Mouse (Mus musculus): ENCODE results near the gene Speg. TPM values are rescaled to one million over a fixed set of nuclear protein-coding genes. Genes with fewer than 3 reads are reported as not detected.
A peak's percentile ranks its signal among the peaks of the same experiment; 100 is the strongest.

Speg gene
- polyA plus RNA-seq, 1 experiment from 2014 or later, result 20.1 TPM

DNA sequence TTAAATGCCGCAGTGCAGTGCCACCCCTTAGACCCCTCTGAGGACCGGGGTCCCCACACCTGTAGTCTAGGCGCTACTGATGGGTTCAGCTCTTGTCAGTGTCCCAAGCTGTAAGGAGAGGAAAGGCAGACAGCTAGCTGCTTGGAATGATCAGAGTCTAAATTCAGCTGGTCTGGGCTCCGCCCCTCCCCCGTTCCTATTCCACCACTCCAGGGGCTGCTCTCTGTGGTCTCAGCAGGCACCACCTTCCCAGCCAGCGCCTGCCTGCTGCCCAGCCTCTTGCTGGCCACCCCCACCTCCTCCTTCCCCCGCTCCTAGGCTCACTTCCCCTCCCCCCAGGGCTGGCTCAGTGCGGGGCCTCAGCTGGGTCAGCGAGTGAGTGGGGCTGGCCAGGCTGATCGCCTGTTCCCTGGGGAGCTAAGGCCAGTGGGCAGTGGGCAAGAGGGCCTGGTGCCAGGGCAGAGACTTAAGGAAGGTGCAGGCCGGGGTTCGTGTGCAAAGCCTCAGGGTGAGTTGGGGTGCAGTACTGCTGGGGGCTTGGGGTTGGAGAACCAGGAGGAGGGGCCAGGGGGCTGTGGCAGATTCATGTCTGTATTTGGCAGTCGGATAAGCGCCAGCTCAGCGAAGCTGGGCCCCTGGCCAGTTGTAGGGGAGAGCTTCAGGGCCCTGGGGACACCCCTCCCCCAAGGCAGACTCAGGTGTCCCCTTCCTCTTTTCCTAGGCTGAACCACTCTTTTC lies 24.8 kb downstream of the Speg start:
- Histone ChIP-seq H3K36me3 (ENCODE audit: control insufficient read depth, insufficient read depth) (peaks cover 20% of the 10 kb centered on the region), H3K27ac (ENCODE audit: low read depth, low read length) (peak overlapping the region; percentile 42; the same call in 1 of the 2 replicates), H3K27me3 (replicated peaks; ENCODE audit: control insufficient read depth, insufficient read depth, low read length) (no peaks in the 10 kb centered on the region), H3K4me1 (replicated peaks; ENCODE audit: control insufficient read depth, insufficient read depth, low read length) (no peaks in the 10 kb centered on the region), H3K9me3 (ENCODE audit: control insufficient read depth) (no peaks in the 10 kb centered on the region), H3K4me2 (replicated peaks; ENCODE audit: low read depth) (peak overlapping the region; percentile 18; the same call in 1 of the 2 replicates), H3K9ac (ENCODE audit: low read depth, low read length) (no peak overlapping the region), H3K4me3 (ENCODE audit: low read depth, low read length) (no peak overlapping the region)
- no peak for TF ChIP-seq CTCF (IDR thresholded peaks at IDR 0.05; ENCODE audit: low read depth)
- WGBS, result 24% methylated on average over 15 of the region's 15 CpGs
- ATAC-seq, result peak; percentile 29

- H3K4me3 ChIP-seq (ENCODE audit: low read depth, low read length), result no peak overlapping the region
- H3K9me3 ChIP-seq (ENCODE audit: control insufficient read depth), result no peaks in the 10 kb centered on the region
- ATAC-seq, result no peak
- no peak overlapping the region for H3K27ac ChIP-seq (ENCODE audit: low read depth, low read length)
- peaks cover 20% of the 10 kb centered on the region for H3K36me3 ChIP-seq (ENCODE audit: control insufficient read depth, insufficient read depth)
- no peak overlapping the region for H3K9ac ChIP-seq (ENCODE audit: low read depth, low read length)
- no peak for TF ChIP-seq CTCF (IDR thresholded peaks at IDR 0.05; ENCODE audit: low read depth)
- no peaks in the 10 kb centered on the region for H3K4me1 ChIP-seq (replicated peaks; ENCODE audit: control insufficient read depth, insufficient read depth, low read length)
- no peaks in the 10 kb centered on the region for H3K27me3 ChIP-seq (replicated peaks; ENCODE audit: control insufficient read depth, insufficient read depth, low read length)
- peak overlapping the region; percentile 18; the same call in 1 of the 2 replicates for H3K4me2 ChIP-seq (replicated peaks; ENCODE audit: low read depth)
- 50% methylated on average over 6 of the region's 6 CpGs for WGBS
Observed at GRCm38 (mm10) chr1:75400493-75401115, 25.5 kb downstream of the Speg start.

GRCm38 (mm10) chr1:75405547-75405946 lies 30.4 kb downstream of the Speg start:
- WGBS, result 85% methylated on average over 3 of the region's 3 CpGs
- Histone ChIP-seq H3K9me3 (ENCODE audit: control insufficient read depth) (no peaks in the 10 kb centered on the region), H3K4me2 (replicated peaks; ENCODE audit: low read depth) (no peak overlapping the region), H3K36me3 (ENCODE audit: control insufficient read depth, insufficient read depth) (peaks cover 20% of the 10 kb centered on the region), H3K4me1 (replicated peaks; ENCODE audit: control insufficient read depth, insufficient read depth, low read length) (no peaks in the 10 kb centered on the region), H3K4me3 (ENCODE audit: low read depth, low read length) (no peak overlapping the region), H3K9ac (ENCODE audit: low read depth, low read length) (no peak overlapping the region), H3K27me3 (replicated peaks; ENCODE audit: control insufficient read depth, insufficient read depth, low read length) (no peaks in the 10 kb centered on the region), H3K27ac (ENCODE audit: low read depth, low read length) (no peak overlapping the region)
- ATAC-seq, result no peak
- TF ChIP-seq CTCF (IDR thresholded peaks at IDR 0.05; ENCODE audit: low read depth), result no peak

- no peak overlapping the region for H3K27ac ChIP-seq (ENCODE audit: low read depth, low read length)
- no peak for TF ChIP-seq CTCF (IDR thresholded peaks at IDR 0.05; ENCODE audit: low read depth)
- H3K36me3 ChIP-seq (ENCODE audit: control insufficient read depth, insufficient read depth), result peaks cover 18% of the 10 kb centered on the region
- ATAC-seq, result no peak
- H3K4me1 ChIP-seq (replicated peaks; ENCODE audit: control insufficient read depth, insufficient read depth, low read length), result no peaks in the 10 kb centered on the region
- no peak overlapping the region for H3K9ac ChIP-seq (ENCODE audit: low read depth, low read length)
- no peak overlapping the region for H3K4me2 ChIP-seq (replicated peaks; ENCODE audit: low read depth)
- H3K27me3 ChIP-seq (replicated peaks; ENCODE audit: control insufficient read depth, insufficient read depth, low read length), result no peaks in the 10 kb centered on the region
- no peaks in the 10 kb centered on the region for H3K9me3 ChIP-seq (ENCODE audit: control insufficient read depth)
- WGBS, result 93% methylated on average over 15 of the region's 15 CpGs
- no peak overlapping the region for H3K4me3 ChIP-seq (ENCODE audit: low read depth, low read length)
Observed at GRCm38 (mm10) chr1:75406173-75406572, 31.1 kb downstream of the Speg start.

GRCm38 (mm10) chr1:75407056-75407455 lies 32.0 kb downstream of the Speg start:
- Histone ChIP-seq H3K27ac (ENCODE audit: low read depth, low read length) (no peak overlapping the region), H3K9me3 (ENCODE audit: control insufficient read depth) (no peaks in the 10 kb centered on the region), H3K9ac (ENCODE audit: low read depth, low read length) (no peak overlapping the region), H3K36me3 (ENCODE audit: control insufficient read depth, insufficient read depth) (peaks cover 18% of the 10 kb centered on the region; the same call in 1 of the 2 replicates), H3K27me3 (replicated peaks; ENCODE audit: control insufficient read depth, insufficient read depth, low read length) (no peaks in the 10 kb centered on the region), H3K4me2 (replicated peaks; ENCODE audit: low read depth) (no peak overlapping the region), H3K4me1 (replicated peaks; ENCODE audit: control insufficient read depth, insufficient read depth, low read length) (no peaks in the 10 kb centered on the region), H3K4me3 (ENCODE audit: low read depth, low read length) (no peak overlapping the region)
- WGBS, result 93% methylated on average over 9 of the region's 9 CpGs
- no peak for ATAC-seq
- no peak for TF ChIP-seq CTCF (IDR thresholded peaks at IDR 0.05; ENCODE audit: low read depth)

GRCm38 (mm10) chr1:75408210-75408609 lies 33.1 kb downstream of the Speg start:
- 73% methylated on average over 4 of the region's 4 CpGs for WGBS
- Histone ChIP-seq H3K9ac (ENCODE audit: low read depth, low read length) (no peak overlapping the region), H3K36me3 (ENCODE audit: control insufficient read depth, insufficient read depth) (peaks cover 14% of the 10 kb centered on the region; the same call in 1 of the 2 replicates), H3K4me3 (ENCODE audit: low read depth, low read length) (no peak overlapping the region), H3K9me3 (ENCODE audit: control insufficient read depth) (no peaks in the 10 kb centered on the region), H3K4me2 (replicated peaks; ENCODE audit: low read depth) (no peak overlapping the region), H3K4me1 (replicated peaks; ENCODE audit: control insufficient read depth, insufficient read depth, low read length) (no peaks in the 10 kb centered on the region), H3K27me3 (replicated peaks; ENCODE audit: control insufficient read depth, insufficient read depth, low read length) (no peaks in the 10 kb centered on the region), H3K27ac (ENCODE audit: low read depth, low read length) (no peak overlapping the region)
- no peak for ATAC-seq
- no peak for TF ChIP-seq CTCF (IDR thresholded peaks at IDR 0.05; ENCODE audit: low read depth)

All from intestine, postnatal 0 days (tissue).